Mouse (Mus musculus): ENCODE results near the gene Tubb3. TPM values are rescaled to one million over a fixed set of nuclear protein-coding genes. Genes with fewer than 3 reads are reported as not detected.

Tubb3 gene
- 1.5 and 6.1 TPM in 2 replicates for polyA plus RNA-seq (2014; fragmentation: Nextera tagmentation; extraction: Ambion mirVana)

DNA sequence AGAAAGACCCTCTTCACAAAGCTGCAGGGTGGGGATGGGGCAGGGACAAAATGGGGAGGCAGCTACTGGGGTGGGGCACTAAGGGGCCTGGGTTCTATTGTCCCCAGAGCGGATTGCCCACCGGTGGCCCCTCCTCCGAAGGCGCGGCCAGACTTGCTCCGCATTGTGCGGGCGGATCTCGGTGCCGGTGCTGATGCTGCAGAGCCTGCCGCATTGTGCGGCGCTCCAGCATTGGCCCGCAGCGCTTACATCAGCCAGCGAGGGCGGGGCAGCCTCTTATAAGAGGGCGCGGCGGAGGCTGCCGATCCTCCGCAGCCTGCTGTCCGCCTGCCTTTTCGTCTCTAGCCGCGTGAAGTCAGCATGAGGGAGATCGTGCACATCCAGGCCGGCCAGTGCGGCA, at the start of gene Tubb3:
Gene Tubb3 (plus strand): TSS at position 179 of the 400 bp plus-strand sequence.
- Histone ChIP-seq H3K27ac (replicated peaks in 1 of 2; ENCODE audit: control insufficient read depth in 1 of 2, insufficient read depth in 1 of 2, low read depth in 2 of 2, low read length in 2 of 2) (no peak within 1 kb of the TSS), H3K9ac (ENCODE audit: low read length) (no peak within 1 kb of the TSS), H3K9me3 (ENCODE audit: control insufficient read depth, low read length) (no peaks in the 10 kb centered on the region), H3K4me2 (ENCODE audit: low read length) (peak within 1 kb of the TSS; percentile 56), H3K36me3 (ENCODE audit: control insufficient read depth, insufficient read depth, low read length) (no peaks in the 10 kb centered on the region), H3K4me3 (ENCODE audit: control insufficient read depth in 1 of 2, insufficient read depth in 1 of 2, low read depth in 1 of 2, low read length in 2 of 2) (peak within 1 kb of the TSS; percentile 33), H3K27me3 (ENCODE audit: control insufficient read depth, insufficient read depth, low read length) (peaks cover 52% of the 10 kb centered on the region), H3K4me1 (ENCODE audit: control insufficient read depth in 2 of 2, insufficient read depth in 2 of 2, low read length in 2 of 2) (peaks cover 30% of the 10 kb centered on the region in 2 experiments)
- 2% methylated on average over 29 of the region's 29 CpGs for WGBS
- peak; percentile 31; the same call in 1 of the 2 replicates for ATAC-seq (ENCODE audit: insufficient number of reproducible peaks, insufficient read depth, low FRiP score, low read depth)

DNA sequence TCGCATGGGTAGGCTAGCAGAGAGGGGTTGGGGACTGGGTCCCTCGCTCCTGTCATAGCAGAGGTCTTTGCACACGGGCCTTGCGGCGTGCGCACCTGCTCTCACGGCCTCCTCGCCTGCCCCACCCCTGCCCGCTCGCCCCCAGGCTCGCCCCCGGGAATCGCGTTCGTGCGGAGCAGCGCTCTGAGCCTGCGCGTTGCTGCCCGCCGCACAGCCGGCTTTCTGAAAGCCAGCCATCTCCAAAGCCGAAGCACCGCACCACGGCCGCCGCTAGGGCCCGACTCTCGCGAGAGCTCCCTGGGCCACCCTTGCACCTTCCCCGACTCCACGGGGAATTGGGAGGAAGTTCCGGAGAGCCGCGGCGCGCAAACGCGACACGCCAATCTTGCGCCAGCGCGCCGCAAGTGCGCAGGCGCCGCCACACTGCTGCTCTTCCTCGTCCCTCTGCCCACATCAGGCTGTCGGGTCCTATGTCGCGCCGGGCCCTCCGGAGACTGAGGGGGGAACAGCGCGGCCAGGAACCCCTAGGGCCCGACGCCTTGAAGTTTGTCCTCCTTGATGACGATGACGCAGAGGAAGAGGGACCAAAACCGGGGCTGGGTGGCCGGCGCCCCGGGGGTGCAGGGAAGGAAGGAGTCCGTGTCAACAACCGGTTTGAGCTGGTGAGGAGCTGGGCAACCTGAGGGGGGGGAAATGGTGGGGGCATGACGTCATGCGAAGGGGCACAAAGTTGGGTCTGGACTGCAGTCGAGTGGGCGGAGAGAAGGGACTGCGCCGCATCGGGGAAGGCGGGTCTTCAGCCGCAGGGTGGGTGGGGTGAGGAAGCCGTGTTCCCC, 37.6 kb upstream of the Tubb3 start, which contains the start of gene Tcf25:
Gene Tcf25 (plus strand): TSS at position 351 of the 836 bp plus-strand sequence.
- H3K27ac ChIP-seq (replicated peaks in 1 of 2; ENCODE audit: control insufficient read depth in 1 of 2, insufficient read depth in 1 of 2, low read depth in 2 of 2, low read length in 2 of 2): peak within 1 kb of the TSS; percentile 98 to 99
- H3K9ac ChIP-seq (ENCODE audit: low read length): peak within 1 kb of the TSS; percentile 92
- WGBS: 2% methylated on average over 74 of the region's 75 CpGs
- H3K4me2 ChIP-seq (ENCODE audit: low read length): peak within 1 kb of the TSS; percentile 87
- H3K9me3 ChIP-seq (ENCODE audit: control insufficient read depth, low read length): no peaks in the 10 kb centered on the region
- H3K4me1 ChIP-seq (ENCODE audit: control insufficient read depth in 2 of 2, insufficient read depth in 2 of 2, low read length in 2 of 2): peaks cover 3 to 10% of the 10 kb centered on the region in 2 experiments; a peak in 3 of 4 replicates
- H3K36me3 ChIP-seq (ENCODE audit: control insufficient read depth, insufficient read depth, low read length): peaks cover 16% of the 10 kb centered on the region; the same call in 1 of the 2 replicates
- H3K27me3 ChIP-seq (ENCODE audit: control insufficient read depth, insufficient read depth, low read length): no peaks in the 10 kb centered on the region
- peak; percentile 88 for ATAC-seq (ENCODE audit: insufficient number of reproducible peaks, insufficient read depth, low FRiP score, low read depth)
- peak within 1 kb of the TSS; percentile 90 to 93 for H3K4me3 ChIP-seq (ENCODE audit: control insufficient read depth in 1 of 2, insufficient read depth in 1 of 2, low read depth in 1 of 2, low read length in 2 of 2)

DNA sequence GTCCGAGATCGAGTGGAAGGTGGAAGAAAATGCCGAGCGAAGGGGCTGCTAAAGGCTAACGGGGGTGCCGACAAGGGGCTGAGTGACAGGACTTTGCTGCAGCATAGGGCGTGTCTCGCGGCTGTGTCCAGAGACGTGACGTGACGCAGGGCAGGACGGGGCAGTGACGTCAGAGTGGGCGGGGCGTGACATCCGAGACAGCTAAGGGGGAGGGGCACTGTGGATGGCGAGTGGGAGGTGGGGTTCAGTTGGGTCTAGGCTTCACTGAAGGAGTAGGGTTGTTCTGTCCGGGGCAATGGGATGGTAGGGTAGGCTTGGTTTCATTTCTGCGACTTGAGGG, 37.0 kb upstream of the Tubb3 start:
- H3K36me3 ChIP-seq (ENCODE audit: control insufficient read depth, insufficient read depth, low read length): peaks cover 16% of the 10 kb centered on the region; the same call in 1 of the 2 replicates
- H3K4me1 ChIP-seq (ENCODE audit: control insufficient read depth in 2 of 2, insufficient read depth in 2 of 2, low read length in 2 of 2): peaks cover 3 to 10% of the 10 kb centered on the region in 2 experiments; a peak in 3 of 4 replicates
- H3K4me3 ChIP-seq (ENCODE audit: control insufficient read depth in 1 of 2, insufficient read depth in 1 of 2, low read depth in 1 of 2, low read length in 2 of 2): peak overlapping the region; percentile 90 to 93
- H3K27me3 ChIP-seq (ENCODE audit: control insufficient read depth, insufficient read depth, low read length): no peaks in the 10 kb centered on the region
- H3K9me3 ChIP-seq (ENCODE audit: control insufficient read depth, low read length): no peaks in the 10 kb centered on the region
- H3K4me2 ChIP-seq (ENCODE audit: low read length): peak overlapping the region; percentile 87
- under 1% methylated on average over 20 of the region's 20 CpGs for whole genome bisulfite sequencing
- ATAC-seq (ENCODE audit: insufficient number of reproducible peaks, insufficient read depth, low FRiP score, low read depth): peak; percentile 82
- peak overlapping the region; percentile 92 for H3K9ac ChIP-seq (ENCODE audit: low read length)
- peak overlapping the region; percentile 98 to 99 for H3K27ac ChIP-seq (replicated peaks in 1 of 2; ENCODE audit: control insufficient read depth in 1 of 2, insufficient read depth in 1 of 2, low read depth in 2 of 2, low read length in 2 of 2)

DNA sequence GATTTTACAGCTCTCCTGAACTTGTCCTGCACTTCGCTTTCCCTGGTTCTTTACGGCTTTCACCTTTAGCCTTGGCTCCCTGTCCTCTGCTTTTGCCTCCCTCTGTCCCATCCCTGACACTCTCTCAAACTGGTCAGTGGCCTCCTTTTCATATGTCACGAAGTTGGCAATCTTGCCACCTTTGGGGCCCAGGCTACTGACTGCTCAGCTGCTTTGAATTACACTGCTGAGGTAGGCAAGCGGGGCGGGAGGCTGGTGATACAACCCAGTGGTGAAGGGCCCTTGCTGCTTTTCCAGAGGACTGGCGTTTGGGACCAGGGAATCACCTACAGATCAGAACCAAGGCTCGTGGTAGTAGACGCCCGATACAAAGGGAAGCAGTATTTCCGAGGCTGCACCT, 35.5 kb upstream of the Tubb3 start:
- H3K4me2 ChIP-seq (ENCODE audit: low read length): no peak overlapping the region
- H3K4me1 ChIP-seq (ENCODE audit: control insufficient read depth in 2 of 2, insufficient read depth in 2 of 2, low read length in 2 of 2): peaks cover 3 to 10% of the 10 kb centered on the region in 2 experiments; a peak in 3 of 4 replicates
- H3K9me3 ChIP-seq (ENCODE audit: control insufficient read depth, low read length): no peaks in the 10 kb centered on the region
- WGBS: 88% methylated on average over 10 of the region's 10 CpGs
- no peak overlapping the region for H3K9ac ChIP-seq (ENCODE audit: low read length)
- no peaks in the 10 kb centered on the region for H3K27me3 ChIP-seq (ENCODE audit: control insufficient read depth, insufficient read depth, low read length)
- no peak overlapping the region for H3K4me3 ChIP-seq (ENCODE audit: control insufficient read depth in 1 of 2, insufficient read depth in 1 of 2, low read depth in 1 of 2, low read length in 2 of 2)
- H3K27ac ChIP-seq (replicated peaks in 1 of 2; ENCODE audit: control insufficient read depth in 1 of 2, insufficient read depth in 1 of 2, low read depth in 2 of 2, low read length in 2 of 2): no peak overlapping the region
- no peak for ATAC-seq (ENCODE audit: insufficient number of reproducible peaks, insufficient read depth, low FRiP score, low read depth)
- peaks cover 30% of the 10 kb centered on the region for H3K36me3 ChIP-seq (ENCODE audit: control insufficient read depth, insufficient read depth, low read length)

DNA sequence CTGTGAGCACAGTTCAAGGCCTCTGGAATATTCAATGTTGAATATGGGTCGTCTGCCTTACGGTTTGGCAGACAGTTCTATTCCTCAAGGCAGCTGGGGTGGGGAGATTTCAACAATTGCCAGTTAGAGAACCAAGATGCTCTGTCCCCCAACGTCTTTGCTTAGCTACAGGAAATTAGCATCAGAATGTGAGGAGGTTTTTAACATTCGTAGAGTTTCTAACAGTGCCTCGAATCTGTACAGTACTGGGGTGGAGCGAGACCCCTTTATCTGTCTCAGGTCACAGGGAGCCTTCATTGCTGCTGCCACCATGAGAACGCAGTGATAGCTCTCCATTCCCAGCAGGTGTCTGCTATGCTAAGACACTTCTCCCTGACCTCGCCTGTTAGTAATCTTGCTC, 35.1 kb upstream of the Tubb3 start:
- 71% methylated on average over 8 of the region's 8 CpGs for WGBS
- no peak overlapping the region for H3K9ac ChIP-seq (ENCODE audit: low read length)
- H3K4me2 ChIP-seq (ENCODE audit: low read length): no peak overlapping the region

DNA sequence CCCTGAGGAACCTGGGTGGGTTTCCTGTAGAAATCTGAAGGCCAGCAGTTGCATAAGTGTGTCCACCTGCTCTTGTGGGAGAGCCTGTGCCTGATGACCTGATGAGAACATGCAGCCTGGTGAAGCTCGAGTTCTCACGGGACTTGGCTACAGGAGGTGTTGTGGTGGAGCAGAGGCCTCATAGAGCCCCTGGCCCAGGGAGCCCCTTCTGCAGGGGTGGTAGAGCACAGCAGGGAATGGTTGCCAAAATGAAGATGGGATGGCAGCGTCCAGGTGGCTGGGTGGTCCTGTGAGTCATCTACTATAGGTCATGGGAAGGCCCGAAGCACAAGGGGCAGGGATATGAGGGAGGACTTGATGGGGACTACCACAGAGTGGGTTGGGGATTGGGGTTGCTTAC, 29.5 kb upstream of the Tubb3 start:
- no peaks in the 10 kb centered on the region for H3K4me1 ChIP-seq (ENCODE audit: control insufficient read depth in 2 of 2, insufficient read depth in 2 of 2, low read length in 2 of 2)
- peaks cover 81% of the 10 kb centered on the region for H3K36me3 ChIP-seq (ENCODE audit: control insufficient read depth, insufficient read depth, low read length)
- H3K27ac ChIP-seq (replicated peaks in 1 of 2; ENCODE audit: control insufficient read depth in 1 of 2, insufficient read depth in 1 of 2, low read depth in 2 of 2, low read length in 2 of 2): no peak overlapping the region
- H3K4me2 ChIP-seq (ENCODE audit: low read length): no peak overlapping the region
- 88% methylated on average over 4 of the region's 4 CpGs for WGBS
- H3K9ac ChIP-seq (ENCODE audit: low read length): no peak overlapping the region
- H3K9me3 ChIP-seq (ENCODE audit: control insufficient read depth, low read length): no peaks in the 10 kb centered on the region
- H3K27me3 ChIP-seq (ENCODE audit: control insufficient read depth, insufficient read depth, low read length): no peaks in the 10 kb centered on the region
- no peak overlapping the region for H3K4me3 ChIP-seq (ENCODE audit: control insufficient read depth in 1 of 2, insufficient read depth in 1 of 2, low read depth in 1 of 2, low read length in 2 of 2)
- ATAC-seq (ENCODE audit: insufficient number of reproducible peaks, insufficient read depth, low FRiP score, low read depth): no peak

More for the DNA sequence above, 35.1 kb upstream of the Tubb3 start:
- H3K27me3 ChIP-seq (ENCODE audit: control insufficient read depth, insufficient read depth, low read length): no peaks in the 10 kb centered on the region
- H3K4me3 ChIP-seq (ENCODE audit: control insufficient read depth in 1 of 2, insufficient read depth in 1 of 2, low read depth in 1 of 2, low read length in 2 of 2): no peak overlapping the region
- H3K4me1 ChIP-seq (ENCODE audit: control insufficient read depth in 2 of 2, insufficient read depth in 2 of 2, low read length in 2 of 2): peaks cover 3 to 10% of the 10 kb centered on the region in 2 experiments; a peak in 3 of 4 replicates
- no peak overlapping the region for H3K27ac ChIP-seq (replicated peaks in 1 of 2; ENCODE audit: control insufficient read depth in 1 of 2, insufficient read depth in 1 of 2, low read depth in 2 of 2, low read length in 2 of 2)
- ATAC-seq (ENCODE audit: insufficient number of reproducible peaks, insufficient read depth, low FRiP score, low read depth): no peak
- H3K9me3 ChIP-seq (ENCODE audit: control insufficient read depth, low read length): no peaks in the 10 kb centered on the region
- peaks cover 34% of the 10 kb centered on the region for H3K36me3 ChIP-seq (ENCODE audit: control insufficient read depth, insufficient read depth, low read length)

DNA sequence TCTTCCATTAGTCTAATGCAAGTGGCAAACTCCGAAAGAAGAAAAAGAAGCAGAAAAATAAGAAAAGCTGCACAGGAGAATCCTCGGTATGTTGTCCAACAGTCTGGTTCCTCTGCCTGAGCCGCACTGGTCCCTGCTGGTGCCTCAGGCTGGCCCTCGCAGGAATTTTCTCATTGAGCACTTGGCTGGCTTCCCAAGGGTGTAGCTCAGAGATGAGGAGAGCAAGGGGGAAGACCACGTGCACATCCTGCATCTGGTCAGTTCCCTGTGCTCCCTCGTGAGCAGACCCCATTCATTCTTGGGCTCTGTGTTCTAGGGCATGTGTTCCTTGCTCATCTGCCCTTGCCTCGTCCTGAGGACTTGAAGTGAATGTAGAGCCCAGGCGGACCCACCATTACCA, 28.7 kb upstream of the Tubb3 start:
- Histone ChIP-seq H3K9ac (ENCODE audit: low read length) (no peak overlapping the region), H3K27ac (replicated peaks in 1 of 2; ENCODE audit: control insufficient read depth in 1 of 2, insufficient read depth in 1 of 2, low read depth in 2 of 2, low read length in 2 of 2) (no peak overlapping the region), H3K4me2 (ENCODE audit: low read length) (no peak overlapping the region), H3K36me3 (ENCODE audit: control insufficient read depth, insufficient read depth, low read length) (peaks cover 88% of the 10 kb centered on the region), H3K9me3 (ENCODE audit: control insufficient read depth, low read length) (no peaks in the 10 kb centered on the region), H3K4me3 (ENCODE audit: control insufficient read depth in 1 of 2, insufficient read depth in 1 of 2, low read depth in 1 of 2, low read length in 2 of 2) (no peak overlapping the region), H3K27me3 (ENCODE audit: control insufficient read depth, insufficient read depth, low read length) (no peaks in the 10 kb centered on the region), H3K4me1 (ENCODE audit: control insufficient read depth in 2 of 2, insufficient read depth in 2 of 2, low read length in 2 of 2) (no peaks in the 10 kb centered on the region)
- 76% methylated on average over 8 of the region's 8 CpGs for WGBS
- no peak for ATAC-seq (ENCODE audit: insufficient number of reproducible peaks, insufficient read depth, low FRiP score, low read depth)

Measured in heart, embryonic 14.5 days (tissue).